Mouse (Mus musculus): ENCODE measurements around the gene Ehd1. TPM values are rescaled to one million over a fixed set of nuclear protein-coding genes. Genes with fewer than 3 reads are reported as not detected.

The Ehd1 gene
- total RNA-seq, 2 experiments from 2014 or later, result 112 to 157 TPM

- no peak for DNase-seq (ENCODE audit: low spot score in 2 of 2)
Measured at GRCm38 (mm10) chr19:6347615-6348014, 71.1 kb downstream of the Ehd1 start.

- no peak for DNase-seq (ENCODE audit: low spot score in 2 of 2)
Measured at GRCm38 (mm10) chr19:6348717-6349116, 72.2 kb downstream of the Ehd1 start.

- no peak for DNase-seq (ENCODE audit: low spot score in 2 of 2)
Measured at GRCm38 (mm10) chr19:6349215-6349983, 72.9 kb downstream of the Ehd1 start.

Small RNA genes within 50 kb of the gene (microRNA-seq; reads per million reads assigned to microRNA genes)
- gene Mir192 (ENCODE audit: borderline number of aligned reads in 2 of 2) (26.9 to 40.2 reads per million in 2 experiments), gene Mir194-2 (ENCODE audit: borderline number of aligned reads in 2 of 2) (27.9 to 31.2 reads per million in 2 experiments), gene Mir6989 (ENCODE audit: borderline number of aligned reads in 2 of 2) (0.47 to 1.2 reads per million in 2 experiments)

Other genes starting within 250 kb of the Ehd1 start
- 10 to 100 TPM; 49.7 to 71.3 TPM for gene Syvn1, start 230.1 kb upstream of the Ehd1 start, total RNA-seq (2021)
- gene Mrpl49, start 218.9 kb upstream of the Ehd1 start, total RNA-seq (2021), result 10 to 100 TPM; 53.3 to 59.7 TPM
- gene Fau, start 218.9 kb upstream of the Ehd1 start, total RNA-seq (2021), result 1,000 to 10,000 TPM; 1,067 to 1,157 TPM
- 10 to 100 TPM; 29.1 to 32.9 TPM for gene Znhit2, start 215.5 kb upstream of the Ehd1 start, total RNA-seq (2021)
- 10 to 100 TPM; 19.7 to 36.7 TPM for gene Tm7sf2, start 208.4 kb upstream of the Ehd1 start, total RNA-seq (2021)
- gene Vps51, start 199.5 kb upstream of the Ehd1 start, total RNA-seq (2021), result 10 to 100 TPM; 51.6 to 58.8 TPM
- gene Tmem262, start 196.7 kb upstream of the Ehd1 start, total RNA-seq (2021), result not detected
- not detected for gene Gm28374, start 194.5 kb upstream of the Ehd1 start, total RNA-seq (2021)
- 10 to 100 TPM; 29.8 to 34.1 TPM for gene Zfpl1, start 191.8 kb upstream of the Ehd1 start, total RNA-seq (2021)
- gene Cdca5, start 191.7 kb upstream of the Ehd1 start, total RNA-seq (2021), result under 1 TPM; 0.58 to 0.60 TPM
- gene AC131692.1, start 182.3 kb upstream of the Ehd1 start, total RNA-seq (2021), result not detected
- gene Naaladl1, start 170.9 kb upstream of the Ehd1 start, total RNA-seq (2021), result not detected
- 10 to 100 TPM; 12.9 to 17.2 TPM for gene Sac3d1, start 158.1 kb upstream of the Ehd1 start, total RNA-seq (2021)
- 10 to 100 TPM; 26.8 to 28.1 TPM for gene Snx15, start 148.4 kb upstream of the Ehd1 start, total RNA-seq (2021)
- 1 to 10 TPM; 1.6 to 3.1 TPM for gene Batf2, start 135.7 kb upstream of the Ehd1 start, total RNA-seq (2021)
- gene Arl2, start 135.2 kb upstream of the Ehd1 start, total RNA-seq (2021), result 10 to 100 TPM; 84.7 to 87.7 TPM
- gene Majin, start 92.3 kb upstream of the Ehd1 start, total RNA-seq (2021), result 1 to 10 TPM in 1 of 2 experiments, under 1 TPM in 1; 0.99 to 1.3 TPM
- gene Gpha2, start 50.3 kb upstream of the Ehd1 start, total RNA-seq (2021), result 10 to 100 TPM; 21.9 to 24.2 TPM
- gene Ppp2r5b, start 40.9 kb upstream of the Ehd1 start, total RNA-seq (2021), result 100 to 1,000 TPM in 1 of 2 experiments, 10 to 100 TPM in 1; 97.0 to 115 TPM
- gene Atg2a, start 35.1 kb upstream of the Ehd1 start, total RNA-seq (2021), result 10 to 100 TPM; 26.4 to 37.1 TPM
- gene Cdc42bpg, start 29.7 kb downstream of the Ehd1 start, total RNA-seq (2021), result 10 to 100 TPM; 15.1 to 19.3 TPM
- 10 to 100 TPM; 48.2 to 54.2 TPM for gene Men1, start 58.3 kb downstream of the Ehd1 start, total RNA-seq (2021)
- 10 to 100 TPM; 31.1 to 40.1 TPM for gene Map4k2, start 64.4 kb downstream of the Ehd1 start, total RNA-seq (2021)
- 100 to 1,000 TPM; 233 to 277 TPM for gene Sf1, start 87.0 kb downstream of the Ehd1 start, total RNA-seq (2021)
- 10 to 100 TPM; 55.0 to 65.0 TPM for gene Pygm, start 107.7 kb downstream of the Ehd1 start, total RNA-seq (2021)
- gene Rasgrp2, start 122.6 kb downstream of the Ehd1 start, total RNA-seq (2021), result 10 to 100 TPM; 38.0 to 44.8 TPM
- gene Nrxn2, start 142.0 kb downstream of the Ehd1 start, total RNA-seq (2021), result 1 to 10 TPM; 6.8 to 7.4 TPM

Measured in adrenal gland, adult 18-20 months (tissue).